Mouse (Mus musculus) heart, adult 2 months (tissue): ENCODE results near the gene Map4k5.

Source experiments
- CTCF ChIP-seq: fragments of 200-600 bp; IDR thresholded peaks from 2 replicates; pipeline ENCODE4 v1.8.1; 2022; ENCODE audit warnings: antibody characterized with exemption, mild to moderate bottlenecking, moderate library complexity
- POLR2A ChIP-seq: fragments of 200-500 bp; IDR thresholded peaks from 2 replicates; pipeline ENCODE4 v1.6.1; 2011; ENCODE audit warnings: mild to moderate bottlenecking, low read depth, low read length, control low read depth; ENCODE audit not compliant: insufficient read depth

DNA sequence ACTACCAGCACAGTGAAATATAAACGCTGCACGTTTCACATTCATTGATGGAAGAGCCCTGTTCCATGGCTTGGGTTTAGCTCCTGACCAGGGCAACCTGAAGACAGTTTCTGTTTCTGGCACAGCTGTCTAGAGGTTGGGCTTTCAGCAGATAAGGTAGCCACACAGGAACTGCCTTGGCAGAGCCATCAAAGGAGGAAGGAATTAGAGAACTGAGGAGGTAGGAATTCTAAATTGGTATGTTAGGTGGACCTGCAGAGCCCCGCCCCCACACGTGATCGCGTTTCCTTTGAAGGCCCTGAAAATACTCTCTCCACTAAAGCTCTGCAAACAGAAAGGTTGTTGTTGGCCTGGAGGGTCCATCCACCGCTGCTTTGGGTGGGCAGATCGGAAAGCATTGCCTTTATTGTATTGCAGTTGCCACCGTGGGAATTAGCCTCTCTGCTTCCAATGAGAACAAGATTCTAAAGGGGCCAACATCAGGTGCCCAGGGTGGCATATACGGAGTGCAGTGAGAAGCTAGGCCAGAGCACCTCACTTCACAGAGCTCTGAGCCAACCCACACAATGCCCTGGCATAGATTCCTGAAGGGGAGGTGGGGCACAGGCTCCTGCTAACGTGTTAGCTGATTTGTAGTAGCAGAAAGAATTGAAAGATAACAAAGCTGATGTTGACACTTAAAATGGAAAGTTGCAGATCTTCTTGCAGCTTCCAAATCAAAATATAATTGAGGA, 116.2 kb downstream of the Map4k5 start:
- TF ChIP-seq CTCF (no peak), POLR2A (no peak)
